Mouse (Mus musculus) left cerebral cortex, adult 2 months (tissue): ENCODE measurements at regions not wholly inside any gene's neighbourhood (a gene's known extent, or its start where the extent isn't known, plus 50 kb on each side); places are given as distances from the start of the nearest gene placed in this dataset.

Experiments
- DNase-seq, 2 experiments: peaks; one replicate each; pipeline ENCODE4 v3.0.0; 2021 to 2022; ENCODE audit warnings: low spot score in 2 of 2, mixed read lengths in 1 of 2; ENCODE audit errors: extremely low spot score in 1 of 2
- H3K27ac ChIP-seq: fragments of 200-600 bp; 2 replicates; pipeline ENCODE4 v1.8.1; 2022
- H3K4me3 ChIP-seq: fragments of 200-600 bp; 2 replicates; pipeline ENCODE4 v1.8.1; 2022
- CTCF ChIP-seq: fragments of 200-600 bp; IDR thresholded peaks from 2 replicates; pipeline ENCODE4 v1.8.1; 2022; ENCODE audit warnings: antibody characterized with exemption, mild to moderate bottlenecking, moderate library complexity
- intact Hi-C: fragments of 180-260 bp; cut with DNase I; formaldehyde crosslinking; loops from one replicate; pipeline ENCODE4 v1.15.1; 2025

GRCm38 (mm10) chr9:92661938-92662337 is 119.9 kb downstream of the Plod2 start:
- TF ChIP-seq CTCF = no peak
- intact Hi-C loops = loop anchor here (5.0 kb wide), 1 partner anchor 105 kb away; no protein-coding TSS in a partner anchor
- DNase-seq = no peak
- Histone ChIP-seq H3K4me3 (no peak overlapping the region), H3K27ac (no peak overlapping the region)

DNA sequence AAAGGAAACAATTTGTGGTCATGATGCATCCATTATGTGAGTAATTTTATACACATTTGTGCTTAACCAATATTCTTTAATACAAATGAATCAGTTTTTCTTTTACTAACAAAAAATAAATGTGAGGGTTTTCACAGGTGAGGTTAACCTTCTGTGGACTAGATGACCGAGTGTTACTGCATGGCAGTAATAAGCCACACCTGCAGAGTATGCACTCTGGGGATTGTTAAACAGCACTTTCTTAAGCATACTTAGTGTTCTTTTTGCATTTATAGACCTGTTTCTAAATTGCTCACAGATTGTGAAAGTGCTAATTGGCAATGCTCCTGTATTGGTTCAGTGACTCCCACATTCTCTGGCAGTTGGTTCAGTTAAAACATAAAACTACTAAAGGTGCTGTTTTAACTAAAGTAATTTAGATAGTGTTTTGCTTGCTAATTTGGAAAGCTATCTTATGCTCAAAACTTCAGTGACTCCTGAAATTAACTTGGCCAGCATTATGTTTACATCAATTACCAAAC is 125.4 kb downstream of the Plod2 start:
- no peak overlapping the region for H3K4me3 ChIP-seq
- TF ChIP-seq CTCF = no peak
- H3K27ac ChIP-seq = no peak overlapping the region
- intact Hi-C loops = loop anchor here (5.0 kb wide), 1 partner anchor 65 kb away; no protein-coding TSS in a partner anchor
- DNase-seq = no peak

DNA sequence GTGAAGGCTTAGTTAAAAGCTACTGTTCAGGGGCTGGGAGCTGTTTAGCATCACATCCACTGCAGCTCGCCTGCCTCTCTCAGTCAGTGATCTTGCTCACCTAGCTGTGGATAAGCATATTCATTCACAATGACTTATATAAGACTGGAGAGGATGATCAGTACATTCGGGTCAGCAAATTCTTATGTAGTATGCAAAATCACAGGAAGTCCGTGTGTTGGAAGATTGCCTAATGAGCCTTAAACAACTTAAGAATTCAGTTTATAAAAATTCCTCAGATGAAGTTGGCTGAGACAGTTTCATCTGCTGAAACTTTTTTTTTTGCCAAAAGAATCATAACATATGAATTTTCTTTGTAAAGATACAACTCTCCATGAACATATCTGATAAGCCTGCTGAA is 129.9 kb downstream of the Plod2 start:
- Histone ChIP-seq H3K4me3 (no peak overlapping the region), H3K27ac (no peak overlapping the region)
- intact Hi-C loops = no loop called here
- no peak for DNase-seq
- no peak for TF ChIP-seq CTCF

DNA sequence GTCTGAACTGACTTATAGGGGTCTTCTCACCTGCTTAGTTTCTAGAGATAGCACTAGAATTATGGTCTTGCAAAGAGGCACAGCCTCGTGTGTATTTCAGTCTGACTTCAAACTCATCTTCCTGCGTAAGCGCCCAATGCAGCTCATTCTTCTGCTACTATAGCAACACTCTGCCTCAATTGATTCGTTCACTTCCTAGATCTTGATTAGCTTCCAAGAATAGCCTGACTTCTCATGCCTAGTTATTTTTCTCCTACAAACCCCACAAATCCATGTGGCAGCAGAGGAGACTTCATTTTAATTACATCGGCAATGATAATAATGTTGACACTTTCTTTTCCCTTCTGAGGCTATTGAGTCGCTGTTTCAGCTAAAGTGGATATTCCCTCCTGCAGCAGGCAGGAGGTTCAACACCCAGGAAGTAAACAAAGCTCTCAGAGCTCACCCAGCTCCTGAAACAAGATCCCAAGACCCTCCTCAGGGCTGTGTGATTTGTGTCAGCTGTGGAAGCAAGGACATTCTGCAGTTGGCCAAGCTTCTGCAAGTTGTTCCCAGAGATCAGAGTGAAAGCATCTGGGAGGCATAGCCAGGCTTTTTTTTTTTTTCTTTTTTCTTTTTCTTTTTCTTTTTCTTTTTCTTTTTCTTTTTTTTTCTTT is 152.5 kb downstream of the Plod2 start:
- intact Hi-C loops = no loop called here
- Histone ChIP-seq H3K27ac (no peak overlapping the region; the same call in 1 of the 2 replicates), H3K4me3 (no peak overlapping the region)
- DNase-seq = no peak
- TF ChIP-seq CTCF = no peak

DNA sequence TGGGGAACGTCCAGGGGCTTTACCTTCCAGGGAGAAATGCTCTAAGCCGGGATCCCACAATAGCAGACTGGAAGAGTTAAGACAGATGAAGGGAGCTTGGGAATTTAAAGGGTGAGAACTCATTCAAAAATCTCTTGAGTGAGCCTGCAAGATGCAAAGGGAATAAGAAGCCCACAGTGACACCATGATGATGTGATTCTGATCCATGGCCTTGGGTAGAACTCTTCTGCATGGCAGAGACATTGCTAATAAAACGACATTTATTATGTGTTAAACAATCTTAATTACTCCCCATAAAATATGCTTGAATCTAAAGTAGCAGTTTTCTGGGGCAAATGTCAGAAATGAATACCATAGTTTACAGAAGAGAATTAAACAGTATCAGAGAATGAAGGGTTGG is 155.9 kb downstream of the Plod2 start:
- no peak overlapping the region for H3K27ac ChIP-seq
- DNase-seq = no peak
- intact Hi-C loops = no loop called here
- no peak for TF ChIP-seq CTCF
- no peak overlapping the region for H3K4me3 ChIP-seq

- TF ChIP-seq CTCF = no peak
- intact Hi-C loops = no loop called here
- H3K27ac ChIP-seq = no peak overlapping the region
- DNase-seq = no peak
- no peak overlapping the region for H3K4me3 ChIP-seq
Observed at GRCm38 (mm10) chr9:92704752-92705151, 162.7 kb downstream of the Plod2 start.

DNA sequence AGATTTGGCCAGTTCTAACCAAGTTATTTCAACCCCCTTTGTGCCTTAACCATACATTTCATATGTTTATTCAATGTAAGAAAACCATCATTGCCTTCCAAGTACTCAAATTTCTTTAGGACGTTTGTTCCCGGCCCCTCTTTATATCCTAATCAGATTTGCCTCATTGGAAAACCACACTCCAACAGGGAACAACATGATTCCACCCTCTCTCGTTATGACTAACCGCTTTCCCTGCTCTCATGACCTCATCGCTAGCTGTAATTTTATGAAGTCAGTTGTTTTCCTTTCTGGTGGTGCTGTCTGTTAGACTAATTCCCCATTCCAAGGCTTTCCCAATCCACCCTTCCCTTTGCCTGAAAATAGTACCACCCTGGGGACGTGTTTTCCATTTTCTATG is 165.0 kb downstream of the Plod2 start:
- H3K27ac ChIP-seq = no peak overlapping the region
- intact Hi-C loops = no loop called here
- DNase-seq = no peak
- no peak overlapping the region for H3K4me3 ChIP-seq
- no peak for TF ChIP-seq CTCF

DNA sequence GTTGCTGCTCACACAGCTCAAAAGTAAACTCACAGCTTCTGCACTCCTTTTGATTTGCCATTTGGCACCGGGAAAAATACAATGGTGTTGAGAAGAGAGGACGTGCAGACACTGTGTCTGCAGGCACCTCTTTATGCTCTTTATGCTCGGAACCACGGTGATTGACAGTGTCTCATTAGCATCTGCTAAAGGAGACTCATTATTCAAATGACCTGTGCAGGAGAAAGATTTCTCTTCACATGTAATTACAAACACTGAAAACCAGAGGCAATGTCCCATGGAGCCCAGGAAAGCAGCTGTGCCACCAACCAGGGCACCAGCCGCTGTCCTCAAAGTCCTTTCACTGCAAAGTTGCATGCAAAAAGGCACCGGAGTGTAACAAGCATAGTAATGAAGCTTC is 175.2 kb downstream of the Plod2 start:
- Histone ChIP-seq H3K4me3 (no peak overlapping the region), H3K27ac (no peak overlapping the region)
- no peak for TF ChIP-seq CTCF
- intact Hi-C loops = no loop called here
- DNase-seq = no peak

DNA sequence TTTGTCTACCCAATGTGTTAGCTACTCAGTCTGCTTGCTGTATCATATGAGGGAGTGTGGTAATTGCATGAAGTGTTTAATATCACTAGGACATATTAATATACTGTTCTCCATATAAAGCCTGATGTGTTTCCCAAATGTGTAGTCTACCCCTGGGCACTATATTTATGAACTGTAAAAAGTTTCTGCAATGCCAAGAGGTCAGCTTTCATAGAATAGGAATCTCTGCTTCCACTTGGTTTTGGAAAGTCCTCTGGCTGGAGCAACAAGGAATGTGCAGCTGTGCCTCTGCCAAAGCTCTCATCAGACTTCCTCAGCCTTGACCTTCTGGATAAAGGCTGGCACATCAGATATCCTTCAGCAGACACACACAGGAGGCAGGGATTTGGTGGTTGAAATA is 176.3 kb downstream of the Plod2 start:
- intact Hi-C loops = no loop called here
- TF ChIP-seq CTCF = no peak
- no peak overlapping the region for H3K4me3 ChIP-seq
- no peak for DNase-seq
- H3K27ac ChIP-seq = no peak overlapping the region

GRCm38 (mm10) chr9:92719251-92719650 is 177.2 kb downstream of the Plod2 start:
- no peak overlapping the region for H3K27ac ChIP-seq
- no peak for DNase-seq
- no peak for TF ChIP-seq CTCF
- no peak overlapping the region for H3K4me3 ChIP-seq
- intact Hi-C loops = no loop called here

DNA sequence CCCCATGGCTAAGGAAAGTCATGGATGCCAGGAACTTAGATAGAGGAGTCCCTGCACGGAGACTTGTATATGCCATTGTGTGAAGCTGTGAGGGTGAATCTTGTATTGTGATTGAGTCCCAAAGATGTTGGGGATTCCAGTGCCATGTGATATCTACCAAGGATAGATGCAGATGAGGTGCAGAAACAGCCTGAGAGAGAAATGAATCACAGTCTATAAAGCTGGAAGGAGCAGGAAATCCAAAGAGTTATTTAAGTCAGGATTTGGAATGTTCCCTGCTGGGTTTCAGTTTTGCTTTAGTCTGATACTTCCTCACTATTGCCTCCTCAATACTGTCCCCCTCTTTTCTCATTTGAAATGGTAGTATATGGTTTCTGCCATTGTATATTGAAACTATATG is 186.8 kb downstream of the Plod2 start:
- intact Hi-C loops = no loop called here
- TF ChIP-seq CTCF = no peak

GRCm38 (mm10) chr9:92731396-92731795 is 189.4 kb downstream of the Plod2 start:
- intact Hi-C loops = loop anchor here (5.0 kb wide), 2 partner anchors 36 to 64 kb away; no protein-coding TSS in a partner anchor
- DNase-seq = peak; percentile 27 to 30
- Histone ChIP-seq H3K27ac (peak overlapping the region; percentile 80), H3K4me3 (no peak overlapping the region)
- TF ChIP-seq CTCF = no peak

More for the DNA sequence above, 186.8 kb downstream of the Plod2 start:
- no peak overlapping the region for H3K4me3 ChIP-seq
- no peak for DNase-seq
- no peak overlapping the region for H3K27ac ChIP-seq

DNA sequence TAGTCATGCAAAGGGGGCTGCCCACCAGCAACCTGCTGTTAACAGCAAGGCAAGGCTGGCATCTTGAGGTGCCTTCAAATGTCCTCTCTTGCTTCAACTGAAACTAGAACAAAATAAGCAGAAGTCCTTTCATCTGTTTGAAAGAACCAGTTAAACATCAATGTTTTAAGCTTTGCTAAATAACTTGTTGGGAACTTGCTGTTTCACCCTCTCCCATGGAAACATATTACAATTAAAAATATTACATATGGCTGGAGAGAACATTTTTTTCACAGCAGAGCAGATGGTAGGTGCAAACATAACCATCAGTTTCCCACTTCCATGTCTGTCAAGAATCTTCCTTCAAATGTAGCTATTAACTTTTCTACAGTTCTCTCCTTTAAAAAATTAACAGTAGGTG is 225.5 kb downstream of the Plod2 start:
- no peak overlapping the region for H3K4me3 ChIP-seq
- no peak overlapping the region; the same call in 1 of the 2 replicates for H3K27ac ChIP-seq
- no peak for DNase-seq
- no peak for TF ChIP-seq CTCF
- intact Hi-C loops = loop anchor here (5.0 kb wide), 2 partner anchors 35 to 105 kb away; no protein-coding TSS in a partner anchor
